Mouse (Mus musculus): ENCODE data around the gene Ostm1.

DNA sequence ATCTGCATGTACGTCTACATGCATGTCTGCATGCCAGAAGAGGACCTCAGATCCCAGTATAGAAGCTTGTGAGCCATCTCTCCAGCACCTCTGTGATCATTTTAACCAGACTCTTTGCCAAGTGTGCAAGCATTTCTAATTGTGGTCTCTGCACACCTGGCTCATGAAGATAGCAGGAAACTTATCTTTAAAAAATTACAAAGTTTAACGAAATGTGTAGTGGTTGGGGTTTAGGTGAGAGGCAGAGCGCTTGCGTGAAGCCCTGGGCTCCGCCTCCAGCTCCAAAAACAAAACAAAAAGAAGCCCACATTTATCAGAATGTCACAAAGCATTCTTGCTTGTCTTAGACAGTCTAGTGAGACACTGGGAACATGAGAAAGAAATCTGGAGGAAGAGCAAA, 104.3 kb downstream of the Ostm1 start:
- TF ChIP-seq POLR2A (IDR thresholded peaks at IDR 0.05; ENCODE audit: extremely low read depth, insufficient read depth, low read length) (no peak), CTCF (IDR thresholded peaks at IDR 0.05; ENCODE audit: extremely low read depth, insufficient read depth, low read length) (no peak)
